Mouse (Mus musculus) olfactory bulb, adult 2 months (tissue): ENCODE results near the gene Fscn2.

Experiments
- CTCF ChIP-seq: fragments of 200-500 bp; IDR thresholded peaks from 2 replicates; pipeline ENCODE4 v1.5.1; 2012; ENCODE audit warnings: low read depth, mild to moderate bottlenecking, low read length, moderate library complexity; ENCODE audit not compliant: insufficient read depth
- POLR2A ChIP-seq: fragments of 200-500 bp; IDR thresholded peaks from 2 replicates; pipeline ENCODE4 v1.6.1; 2012; ENCODE audit warnings: mild to moderate bottlenecking, low read depth, low read length, moderate library complexity; ENCODE audit not compliant: insufficient read depth

DNA sequence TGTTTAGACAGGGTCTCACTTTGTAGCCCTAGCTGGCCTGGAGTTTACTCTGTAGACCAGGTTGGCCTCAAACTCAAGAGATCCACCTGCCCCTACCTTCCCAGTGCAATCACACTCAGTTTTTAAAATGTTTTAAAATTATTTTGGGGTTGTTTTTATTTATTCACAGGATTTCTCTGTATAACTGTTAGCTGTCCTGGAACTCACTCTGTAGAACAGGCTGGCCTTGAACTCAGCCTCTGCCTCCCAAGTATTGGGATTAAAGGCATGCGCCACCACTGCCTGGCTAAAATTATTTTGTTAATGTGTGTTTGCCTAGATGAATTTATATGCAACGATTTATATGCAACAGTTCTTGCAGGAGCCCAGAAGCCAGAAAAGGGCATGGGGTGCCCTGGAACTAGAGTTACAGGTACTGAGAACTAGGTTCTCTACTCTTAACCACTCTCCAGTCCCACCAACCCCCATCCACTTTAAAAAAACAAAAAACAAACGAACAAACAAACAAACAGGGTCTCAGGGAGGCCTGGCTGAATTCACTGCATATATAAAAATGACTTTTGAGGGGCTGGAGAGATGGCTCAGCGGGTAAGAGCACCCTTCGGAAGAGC is 16.9 kb upstream of the Fscn2 start:
- TF ChIP-seq POLR2A (no peak), CTCF (no peak)
